Mouse (Mus musculus) limb, embryonic 11.5 days (tissue): Measurements from ENCODE around the gene Recql. TPM values are rescaled to one million over a fixed set of nuclear protein-coding genes. Genes with fewer than 3 reads are reported as not detected.

Experiments used
- ATAC-seq: fragments of 200-750 bp; cut with Nextera tagmentation; 2 replicates; pipeline ENCODE4 v1.8.0; 2017; ENCODE audit warnings: low read depth; ENCODE audit not compliant: insufficient number of reproducible peaks, low FRiP score, low TSS enrichment
- DNase-seq: peaks from one replicate; pipeline ENCODE4 v3.0.0-alpha.2; 2015; ENCODE audit warnings: low spot score
- H3K27ac ChIP-seq: fragments of 300-500 bp; sonication (generic); replicated peaks from 2 replicates; pipeline ENCODE4 v1.5.1; 2014; ENCODE audit warnings: low read depth, mild to moderate bottlenecking, low read length
- H3K27me3 ChIP-seq: fragments of 300-500 bp; sonication (generic); 2 replicates; pipeline ENCODE4 v1.6.1; 2014; ENCODE audit warnings: mild to moderate bottlenecking, low read length, mixed read lengths; ENCODE audit not compliant: control insufficient read depth, insufficient read depth
- H3K36me3 ChIP-seq: fragments of 300-500 bp; sonication (generic); 2 replicates; pipeline ENCODE4 v1.6.1; 2014; ENCODE audit warnings: mild to moderate bottlenecking, low read length, moderate library complexity, mixed read lengths; ENCODE audit not compliant: control insufficient read depth, insufficient read depth
- H3K4me1 ChIP-seq: fragments of 300-500 bp; sonication (generic); 2 replicates; pipeline ENCODE4 v1.6.1; 2014; ENCODE audit warnings: low read length, mixed read lengths; ENCODE audit not compliant: control insufficient read depth, insufficient read depth
- H3K4me2 ChIP-seq: fragments of 300-500 bp; sonication (generic); 2 replicates; pipeline ENCODE4 v1.6.1; 2014; ENCODE audit warnings: low read depth, mild to moderate bottlenecking, moderate library complexity; ENCODE audit not compliant: severe bottlenecking
- H3K4me3 ChIP-seq: fragments of 300-500 bp; sonication (generic); 2 replicates; pipeline ENCODE4 v1.5.1; 2014; ENCODE audit warnings: low read depth, low read length
- H3K9ac ChIP-seq: fragments of 300-500 bp; sonication (generic); 2 replicates; pipeline ENCODE4 v1.6.1; 2014; ENCODE audit warnings: mild to moderate bottlenecking, low read length
- H3K9me3 ChIP-seq: fragments of 300-500 bp; sonication (generic); 2 replicates; pipeline ENCODE4 v1.6.1; 2016; ENCODE audit warnings: low read length; ENCODE audit not compliant: control insufficient read depth
- WGBS: fragments of 180-500 bp; shearing (Covaris S2); extraction: QIAGEN DNeasy Blood & Tissue Kit; methylation state at CpG from one replicate; pipeline ENCODE4 v1.1.7; 2014; 5-methylcytosine and 5-hydroxymethylcytosine counted together
- polyA plus RNA-seq: library from polyadenylated mRNA; unstranded; fragments of >200 nt; fragmentation: Nextera tagmentation; extraction: Ambion mirVana; gene quantifications from 2 replicates; pipeline ENCODE4 v1.2.1, GENCODE M21; 2014

Recql gene
- polyA plus RNA-seq, 1 experiment from 2014 or later, result 32.0 TPM

DNA sequence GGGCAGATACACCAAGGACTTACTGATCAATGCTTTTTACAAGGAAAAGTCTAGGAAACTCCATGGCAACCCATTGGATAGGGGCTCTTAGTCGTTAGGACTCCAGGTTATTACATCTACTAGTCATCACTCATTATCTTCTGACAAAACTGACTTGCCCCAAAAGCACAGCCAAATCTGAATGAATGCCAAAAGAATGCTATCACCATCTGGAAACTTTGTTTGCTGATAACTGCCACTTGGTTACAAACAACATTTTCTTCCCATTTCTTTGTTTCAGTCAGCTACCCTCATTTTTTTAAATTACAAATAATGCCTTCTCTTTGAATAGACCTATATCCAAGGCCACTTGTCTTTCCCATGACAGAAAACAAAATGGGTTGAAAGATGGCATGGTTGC lies 57.7 kb downstream of the Recql start:
- ATAC-seq, result no peak
- no peak overlapping the region for H3K9ac ChIP-seq
- H3K9me3 ChIP-seq, result no peaks in the 10 kb centered on the region
- H3K27ac ChIP-seq, result no peak overlapping the region
- H3K4me1 ChIP-seq, result no peaks in the 10 kb centered on the region
- no peaks in the 10 kb centered on the region for H3K27me3 ChIP-seq
- no peaks in the 10 kb centered on the region for H3K36me3 ChIP-seq
- H3K4me3 ChIP-seq, result no peak overlapping the region
- 66% methylated on average over 1 of the region's 1 CpGs for WGBS
- no peak for DNase-seq
- H3K4me2 ChIP-seq, result no peak overlapping the region

DNA sequence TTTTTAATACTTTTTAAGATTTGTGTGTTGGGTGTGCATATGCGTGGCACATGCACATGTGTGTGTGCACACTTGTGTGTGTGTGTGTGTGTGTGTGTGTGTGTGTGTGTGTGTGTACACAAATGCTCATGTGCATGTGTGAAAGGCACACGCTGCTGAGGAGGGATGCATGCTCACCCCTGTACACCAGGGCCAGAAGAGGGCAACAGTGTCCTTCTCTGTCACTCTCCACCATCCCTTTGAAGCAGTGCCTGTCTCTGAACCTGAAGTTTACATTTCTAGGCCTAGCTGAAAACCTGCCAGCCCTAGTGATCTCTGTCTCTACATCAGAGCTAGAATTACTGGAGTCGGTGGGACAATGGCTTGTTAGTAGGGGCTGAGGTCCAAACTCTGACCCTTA lies 60.3 kb downstream of the Recql start:
- Histone ChIP-seq H3K27me3 (no peaks in the 10 kb centered on the region), H3K36me3 (no peaks in the 10 kb centered on the region), H3K9ac (no peak overlapping the region), H3K9me3 (no peaks in the 10 kb centered on the region), H3K4me3 (no peak overlapping the region), H3K4me1 (no peaks in the 10 kb centered on the region), H3K4me2 (no peak overlapping the region), H3K27ac (no peak overlapping the region)
- WGBS, result 83% methylated on average over 3 of the region's 3 CpGs
- DNase-seq (no peak), ATAC-seq (no peak)

DNA sequence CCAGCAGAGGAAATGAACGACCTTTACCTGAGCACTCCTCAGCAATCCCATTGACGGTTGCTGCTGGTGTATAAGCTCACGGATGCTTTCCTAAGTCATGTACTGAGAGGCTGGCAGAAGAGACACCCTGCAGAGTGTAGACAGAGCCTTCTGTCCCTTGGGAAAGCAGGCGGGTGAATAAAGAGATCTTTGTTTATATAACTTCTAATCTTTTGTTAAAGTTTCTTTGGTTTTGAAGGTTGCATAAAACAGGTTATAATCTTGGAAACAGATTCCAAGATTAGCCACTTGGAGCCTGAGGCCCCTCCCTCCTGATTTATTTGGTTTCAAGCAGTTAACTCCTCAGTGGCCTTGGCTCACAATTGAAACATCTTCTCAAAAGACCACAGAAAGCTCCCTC lies 64.0 kb downstream of the Recql start, which contains the start of gene Slco1a5:
Gene Slco1a5 (minus strand): TSS at position 101 of the 400 bp plus-strand sequence.
- no peak for DNase-seq
- 52% methylated on average over 4 of the region's 4 CpGs for WGBS

DNA sequence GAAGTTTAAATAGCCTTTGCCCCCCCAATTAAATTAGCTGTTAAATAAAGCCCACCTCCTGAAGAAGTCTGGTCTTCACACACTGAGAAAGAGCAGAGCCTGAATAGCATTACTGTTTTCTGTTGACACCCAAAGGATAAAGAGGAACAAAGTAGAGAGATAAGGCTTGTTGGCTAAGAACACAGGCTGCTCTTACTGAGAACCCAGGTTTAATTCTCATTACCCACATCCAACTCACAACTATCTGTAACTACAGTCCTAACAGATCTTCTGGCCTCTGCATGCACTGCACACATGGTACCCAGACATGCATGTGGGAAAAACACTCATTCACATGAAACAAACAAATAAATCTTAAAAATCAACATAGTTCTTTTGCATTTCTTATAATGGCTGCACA lies 69.8 kb downstream of the Recql start:
- no peak overlapping the region for H3K4me2 ChIP-seq
- no peaks in the 10 kb centered on the region for H3K36me3 ChIP-seq
- H3K4me1 ChIP-seq, result no peaks in the 10 kb centered on the region
- H3K9me3 ChIP-seq, result no peaks in the 10 kb centered on the region
- H3K27me3 ChIP-seq, result no peaks in the 10 kb centered on the region
- no peak for ATAC-seq
- no peak overlapping the region for H3K9ac ChIP-seq
- no peak for DNase-seq
- no peak overlapping the region for H3K4me3 ChIP-seq
- H3K27ac ChIP-seq, result no peak overlapping the region

More for the DNA sequence above, 64.0 kb downstream of the Recql start, which contains the start of gene Slco1a5:
- no peak within 1 kb of the TSS for H3K4me2 ChIP-seq
- H3K27me3 ChIP-seq, result no peaks in the 10 kb centered on the region
- no peaks in the 10 kb centered on the region for H3K36me3 ChIP-seq
- H3K4me1 ChIP-seq, result no peaks in the 10 kb centered on the region
- no peak within 1 kb of the TSS for H3K4me3 ChIP-seq
- no peak within 1 kb of the TSS for H3K9ac ChIP-seq
- H3K9me3 ChIP-seq, result no peaks in the 10 kb centered on the region
- H3K27ac ChIP-seq, result no peak within 1 kb of the TSS
- no peak for ATAC-seq

DNA sequence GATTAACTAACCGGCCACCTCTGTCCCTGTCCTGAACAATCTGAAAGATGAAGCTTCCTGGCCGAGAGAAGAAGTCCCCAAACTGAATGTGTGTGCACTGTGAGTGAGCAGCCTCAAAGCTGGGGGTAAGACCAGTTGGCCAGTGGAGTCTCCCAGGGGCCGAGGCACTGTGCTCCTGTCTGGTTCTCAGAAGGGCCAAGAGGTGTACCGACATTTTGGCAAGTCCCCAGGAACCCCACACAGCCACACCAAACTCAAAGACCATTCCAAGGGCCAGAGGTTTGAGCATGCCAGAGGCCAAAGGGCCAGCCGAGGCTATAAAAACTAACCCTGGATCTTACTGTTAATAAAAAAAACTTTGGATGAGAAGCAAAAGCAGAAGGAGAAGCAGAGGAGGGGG lies 72.6 kb downstream of the Recql start:
- 83% methylated on average over 5 of the region's 5 CpGs for WGBS
- ATAC-seq (no peak), DNase-seq (no peak)
- H3K9me3 ChIP-seq, result peaks cover 3% of the 10 kb centered on the region; the same call in 1 of the 2 replicates
- no peaks in the 10 kb centered on the region for H3K4me1 ChIP-seq
- no peak overlapping the region for H3K4me2 ChIP-seq
- H3K27me3 ChIP-seq, result no peaks in the 10 kb centered on the region
- H3K4me3 ChIP-seq, result no peak overlapping the region
- no peaks in the 10 kb centered on the region for H3K36me3 ChIP-seq
- H3K9ac ChIP-seq, result no peak overlapping the region
- no peak overlapping the region for H3K27ac ChIP-seq

DNA sequence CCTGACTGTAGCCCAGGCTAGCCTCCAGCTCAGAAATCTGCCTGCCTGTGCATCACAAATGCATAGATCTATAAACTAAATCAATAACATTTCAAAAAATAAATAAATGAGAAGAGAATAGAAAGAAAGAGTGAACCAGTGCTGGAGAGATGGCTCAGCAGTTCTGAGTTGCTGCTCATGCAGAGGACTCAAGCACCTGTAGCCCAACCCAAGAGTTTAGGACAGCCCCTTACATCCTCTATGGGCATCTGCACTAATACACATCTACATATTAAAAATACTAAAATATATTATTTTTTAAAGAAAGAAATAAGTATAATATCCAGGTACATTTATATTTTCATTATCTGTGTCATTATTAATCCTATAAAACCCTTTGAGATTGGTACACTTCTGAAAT lies 81.8 kb downstream of the Recql start:
- Histone ChIP-seq H3K36me3 (no peaks in the 10 kb centered on the region), H3K9ac (no peak overlapping the region), H3K4me2 (no peak overlapping the region), H3K4me1 (no peaks in the 10 kb centered on the region), H3K9me3 (peaks cover 3% of the 10 kb centered on the region; the same call in 1 of the 2 replicates), H3K27ac (no peak overlapping the region), H3K27me3 (no peaks in the 10 kb centered on the region), H3K4me3 (no peak overlapping the region)
- no peak for DNase-seq
- ATAC-seq, result no peak

Other genes with a start within 250 kb of the Recql start
- not detected in 2 replicates for gene Slco1a6, start 178.6 kb downstream of the Recql start, polyA plus RNA-seq
- gene Iapp, start 88.7 kb downstream of the Recql start, polyA plus RNA-seq, result not detected in 2 replicates
- not detected in 2 replicates for gene Slco1a5, start 64.1 kb downstream of the Recql start, polyA plus RNA-seq
- gene Pyroxd1, start 41.4 kb downstream of the Recql start, polyA plus RNA-seq, result 16.0 and 16.3 TPM in 2 replicates
- gene Golt1b, start 134 bp upstream of the Recql start, polyA plus RNA-seq, result 126 and 130 TPM in 2 replicates
- 0.52 and 0.65 TPM in 2 replicates for gene Spx, start 26.4 kb upstream of the Recql start, polyA plus RNA-seq
- not detected in 2 replicates for gene Gys2, start 86.0 kb upstream of the Recql start, polyA plus RNA-seq
- gene Ldhb, start 120.9 kb upstream of the Recql start, polyA plus RNA-seq, result 521 and 564 TPM in 2 replicates
- gene Kcnj8, start 184.5 kb upstream of the Recql start, polyA plus RNA-seq, result 0.13 and 0.19 TPM in 2 replicates